Mouse (Mus musculus) neural tube, embryonic 14.5 days (tissue): ENCODE data around the gene Rpl13. TPM values are rescaled to one million over a fixed set of nuclear protein-coding genes. Genes with fewer than 3 reads are reported as not detected.

Experiments
- microRNA-seq: library from miRNA; unstranded; fragments of <30 nt; microRNA quantifications from one replicate; pipeline ENCODE4, GENCODE M21; 2016
- polyA plus RNA-seq: library from polyadenylated mRNA; unstranded; fragments of >200 nt; fragmentation: Nextera tagmentation; extraction: Ambion mirVana; gene quantifications from 2 replicates; pipeline ENCODE4 v1.2.1, GENCODE M21; 2014

The Rpl13 gene
- polyA plus RNA-seq, 1 experiment from 2014 or later = 775 TPM

Small RNAs within 50 kb of the gene (microRNA-seq; reads per million reads assigned to microRNA genes)
- gene Mir7079 (not detected), gene Mir7080 (not detected)

Other genes with a start within 250 kb of the Rpl13 start
- 43.8 and 46.5 TPM in 2 replicates for gene Ankrd11, start 60.1 kb upstream of the Rpl13 start, polyA plus RNA-seq
- 43.4 and 49.1 TPM in 2 replicates for gene Spg7, start 39.4 kb upstream of the Rpl13 start, polyA plus RNA-seq
- gene Cpne7, start 15.0 kb downstream of the Rpl13 start, polyA plus RNA-seq = 1.5 and 1.8 TPM in 2 replicates
- gene Sult5a1, start 56.0 kb downstream of the Rpl13 start, polyA plus RNA-seq = 0.80 and 1.9 TPM in 2 replicates
- gene Dpep1, start 83.9 kb downstream of the Rpl13 start, polyA plus RNA-seq = not detected in 2 replicates
- gene Chmp1a, start 110.4 kb downstream of the Rpl13 start, polyA plus RNA-seq = 123 and 147 TPM in 2 replicates
- gene Spata33, start 110.5 kb downstream of the Rpl13 start, polyA plus RNA-seq = 6.0 and 6.5 TPM in 2 replicates
- 43.6 and 45.2 TPM in 2 replicates for gene Cdk10, start 122.5 kb downstream of the Rpl13 start, polyA plus RNA-seq
- gene Spata2l, start 133.9 kb downstream of the Rpl13 start, polyA plus RNA-seq = 7.0 and 7.3 TPM in 2 replicates
- gene Zfp276, start 151.8 kb downstream of the Rpl13 start, polyA plus RNA-seq = 17.1 and 18.6 TPM in 2 replicates
- 63.7 and 65.8 TPM in 2 replicates for gene Vps9d1, start 152.0 kb downstream of the Rpl13 start, polyA plus RNA-seq
- gene Fanca, start 216.2 kb downstream of the Rpl13 start, polyA plus RNA-seq = 6.6 and 8.1 TPM in 2 replicates
- 34.9 and 36.9 TPM in 2 replicates for gene Spire2, start 230.4 kb downstream of the Rpl13 start, polyA plus RNA-seq